Mouse (Mus musculus) forebrain, embryonic 13.5 days (tissue): ENCODE measurements at regions not wholly inside any gene's neighbourhood (a gene's known extent, or its start where the extent isn't known, plus 50 kb on each side); places are given as distances from the start of the nearest gene placed in this dataset.

Source experiments
- ATAC-seq: fragments of 200-750 bp; cut with Nextera tagmentation; 2 replicates; pipeline ENCODE4 v1.8.0; 2017
- H3K27ac ChIP-seq: fragments of 300-500 bp; sonication (generic); 2 replicates; pipeline ENCODE4 v1.5.1; 2015; ENCODE audit warnings: inconsistent platforms, mild to moderate bottlenecking, moderate library complexity
- H3K27me3 ChIP-seq: fragments of 300-500 bp; sonication (generic); 2 replicates; pipeline ENCODE4 v1.6.1; 2015; ENCODE audit warnings: mild to moderate bottlenecking, inconsistent platforms
- H3K36me3 ChIP-seq: fragments of 300-500 bp; sonication (generic); 2 replicates; pipeline ENCODE4 v1.6.1; 2015; ENCODE audit warnings: mild to moderate bottlenecking, inconsistent platforms; ENCODE audit not compliant: poor library complexity, severe bottlenecking
- H3K4me1 ChIP-seq: fragments of 300-500 bp; sonication (generic); 2 replicates; pipeline ENCODE4 v1.6.1; 2015; ENCODE audit warnings: inconsistent platforms
- H3K4me2 ChIP-seq: fragments of 300-500 bp; sonication (generic); 2 replicates; pipeline ENCODE4 v1.6.1; 2015; ENCODE audit warnings: inconsistent platforms, mild to moderate bottlenecking, moderate library complexity
- H3K4me3 ChIP-seq: fragments of 300-500 bp; sonication (generic); 2 replicates; pipeline ENCODE4 v1.5.1; 2015; ENCODE audit warnings: mild to moderate bottlenecking, inconsistent platforms
- H3K9ac ChIP-seq: fragments of 300-500 bp; sonication (generic); 2 replicates; pipeline ENCODE4 v1.6.1; 2015; ENCODE audit warnings: mild to moderate bottlenecking, inconsistent platforms
- H3K9me3 ChIP-seq: fragments of 300-500 bp; sonication (generic); replicated peaks from 2 replicates; pipeline ENCODE4 v1.6.1; 2016; ENCODE audit warnings: inconsistent platforms
- WGBS: fragments of 180-500 bp; shearing (Covaris S2); methylation state at CpG from one replicate; pipeline ENCODE4 v1.1.7; 2015; 5-methylcytosine and 5-hydroxymethylcytosine counted together

- WGBS, result 61% methylated on average over 6 of the region's 6 CpGs
- ATAC-seq, result no peak
- H3K27ac ChIP-seq, result no peak overlapping the region
These were observed 158.2 kb upstream of the Nectin1 start for GRCm38 (mm10) chr9:43585616-43586015.

GRCm38 (mm10) chr9:43593236-43593635 is 150.5 kb upstream of the Nectin1 start:
- Histone ChIP-seq H3K27me3 (no peaks in the 10 kb centered on the region), H3K9me3 (no peaks in the 10 kb centered on the region), H3K4me1 (no peaks in the 10 kb centered on the region), H3K4me3 (no peak overlapping the region), H3K36me3 (no peaks in the 10 kb centered on the region), H3K27ac (no peak overlapping the region), H3K4me2 (no peak overlapping the region), H3K9ac (no peak overlapping the region)
- WGBS, result 80% methylated on average over 6 of the region's 6 CpGs
- no peak for ATAC-seq

More at GRCm38 (mm10) chr9:43585616-43586015, 158.2 kb upstream of the Nectin1 start:
- H3K4me3 ChIP-seq, result no peak overlapping the region
- no peaks in the 10 kb centered on the region for H3K36me3 ChIP-seq
- no peaks in the 10 kb centered on the region for H3K9me3 ChIP-seq
- H3K4me2 ChIP-seq, result no peak overlapping the region
- H3K27me3 ChIP-seq, result no peaks in the 10 kb centered on the region
- H3K4me1 ChIP-seq, result no peaks in the 10 kb centered on the region
- H3K9ac ChIP-seq, result no peak overlapping the region

- ATAC-seq, result no peak
These were observed 149.0 kb upstream of the Nectin1 start for GRCm38 (mm10) chr9:43594814-43595213.

GRCm38 (mm10) chr9:43595461-43595860 is 148.3 kb upstream of the Nectin1 start:
- Histone ChIP-seq H3K27ac (no peak overlapping the region), H3K27me3 (no peaks in the 10 kb centered on the region), H3K4me1 (no peaks in the 10 kb centered on the region), H3K4me2 (no peak overlapping the region), H3K9me3 (no peaks in the 10 kb centered on the region), H3K36me3 (no peaks in the 10 kb centered on the region), H3K4me3 (no peak overlapping the region), H3K9ac (no peak overlapping the region)
- ATAC-seq, result no peak
- WGBS, result 75% methylated on average over 4 of the region's 4 CpGs

More at GRCm38 (mm10) chr9:43594814-43595213, 149.0 kb upstream of the Nectin1 start:
- Histone ChIP-seq H3K4me3 (no peak overlapping the region), H3K27me3 (no peaks in the 10 kb centered on the region), H3K27ac (no peak overlapping the region), H3K4me2 (no peak overlapping the region), H3K9ac (no peak overlapping the region), H3K4me1 (no peaks in the 10 kb centered on the region), H3K36me3 (no peaks in the 10 kb centered on the region), H3K9me3 (no peaks in the 10 kb centered on the region)
- WGBS, result 79% methylated on average over 3 of the region's 3 CpGs

- no peak overlapping the region for H3K4me3 ChIP-seq
- 72% methylated on average over 2 of the region's 2 CpGs for WGBS
- no peaks in the 10 kb centered on the region for H3K9me3 ChIP-seq
- no peaks in the 10 kb centered on the region for H3K27me3 ChIP-seq
- no peaks in the 10 kb centered on the region for H3K36me3 ChIP-seq
- no peak for ATAC-seq
- no peak overlapping the region for H3K4me2 ChIP-seq
- H3K9ac ChIP-seq, result no peak overlapping the region
- no peaks in the 10 kb centered on the region for H3K4me1 ChIP-seq
- no peak overlapping the region for H3K27ac ChIP-seq
These were observed 143.4 kb upstream of the Nectin1 start for GRCm38 (mm10) chr9:43600396-43600795.

- WGBS, result 24% methylated on average over 12 of the region's 12 CpGs
- no peak for ATAC-seq
- Histone ChIP-seq H3K9me3 (no peaks in the 10 kb centered on the region), H3K4me1 (no peaks in the 10 kb centered on the region), H3K4me3 (no peak overlapping the region), H3K36me3 (no peaks in the 10 kb centered on the region), H3K27me3 (no peaks in the 10 kb centered on the region), H3K27ac (no peak overlapping the region), H3K9ac (no peak overlapping the region), H3K4me2 (no peak overlapping the region)
These were observed 126.2 kb upstream of the Nectin1 start for GRCm38 (mm10) chr9:43617632-43618031.

GRCm38 (mm10) chr9:43627558-43627957 is 116.2 kb upstream of the Nectin1 start:
- ATAC-seq, result no peak
- no peaks in the 10 kb centered on the region for H3K4me1 ChIP-seq
- 84% methylated on average over 4 of the region's 4 CpGs for WGBS

GRCm38 (mm10) chr9:43628786-43629185 is 115.0 kb upstream of the Nectin1 start:
- 49% methylated on average over 11 of the region's 11 CpGs for WGBS
- Histone ChIP-seq H3K4me2 (no peak overlapping the region), H3K4me1 (no peaks in the 10 kb centered on the region), H3K36me3 (no peaks in the 10 kb centered on the region), H3K27me3 (0 out of 2 replicates have a peak, but pooled peaks cover 3% of the 10 kb centered on the region), H3K9ac (no peak overlapping the region), H3K27ac (no peak overlapping the region), H3K4me3 (no peak overlapping the region), H3K9me3 (no peaks in the 10 kb centered on the region)
- no peak for ATAC-seq

More at GRCm38 (mm10) chr9:43627558-43627957, 116.2 kb upstream of the Nectin1 start:
- 0 out of 2 replicates have a peak, but pooled peaks cover 3% of the 10 kb centered on the region for H3K27me3 ChIP-seq
- H3K4me3 ChIP-seq, result no peak overlapping the region
- no peak overlapping the region for H3K4me2 ChIP-seq
- no peak overlapping the region for H3K9ac ChIP-seq
- no peaks in the 10 kb centered on the region for H3K36me3 ChIP-seq
- no peak overlapping the region for H3K27ac ChIP-seq
- H3K9me3 ChIP-seq, result no peaks in the 10 kb centered on the region

- H3K9ac ChIP-seq, result no peak overlapping the region
- H3K4me3 ChIP-seq, result no peak overlapping the region
- no peaks in the 10 kb centered on the region for H3K36me3 ChIP-seq
- no peaks in the 10 kb centered on the region for H3K9me3 ChIP-seq
- no peaks in the 10 kb centered on the region for H3K27me3 ChIP-seq
- H3K4me2 ChIP-seq, result no peak overlapping the region
- H3K27ac ChIP-seq, result no peak overlapping the region
- no peaks in the 10 kb centered on the region for H3K4me1 ChIP-seq
- 86% methylated on average over 11 of the region's 11 CpGs for WGBS
- no peak for ATAC-seq
These were observed 107.3 kb upstream of the Nectin1 start for GRCm38 (mm10) chr9:43636372-43636965.

GRCm38 (mm10) chr9:43658186-43658585 is 85.6 kb upstream of the Nectin1 start:
- no peak for ATAC-seq
- WGBS, result 69% methylated on average over 3 of the region's 3 CpGs

GRCm38 (mm10) chr9:43659237-43659636 is 84.5 kb upstream of the Nectin1 start:
- Histone ChIP-seq H3K27me3 (no peaks in the 10 kb centered on the region), H3K4me3 (no peak overlapping the region), H3K9me3 (no peaks in the 10 kb centered on the region), H3K4me2 (no peak overlapping the region), H3K27ac (no peak overlapping the region), H3K4me1 (peaks cover 17% of the 10 kb centered on the region; the same call in 1 of the 2 replicates), H3K36me3 (no peaks in the 10 kb centered on the region), H3K9ac (no peak overlapping the region)
- ATAC-seq, result no peak
- 78% methylated on average over 6 of the region's 6 CpGs for WGBS

More at GRCm38 (mm10) chr9:43658186-43658585, 85.6 kb upstream of the Nectin1 start:
- no peaks in the 10 kb centered on the region for H3K36me3 ChIP-seq
- peaks cover 17% of the 10 kb centered on the region; the same call in 1 of the 2 replicates for H3K4me1 ChIP-seq
- H3K27ac ChIP-seq, result no peak overlapping the region
- H3K4me2 ChIP-seq, result no peak overlapping the region
- no peaks in the 10 kb centered on the region for H3K27me3 ChIP-seq
- H3K9ac ChIP-seq, result no peak overlapping the region
- H3K9me3 ChIP-seq, result no peaks in the 10 kb centered on the region
- H3K4me3 ChIP-seq, result no peak overlapping the region

GRCm38 (mm10) chr9:43660151-43660550 is 83.6 kb upstream of the Nectin1 start:
- H3K27me3 ChIP-seq, result no peaks in the 10 kb centered on the region
- ATAC-seq, result no peak
- H3K36me3 ChIP-seq, result no peaks in the 10 kb centered on the region
- WGBS, result 80% methylated on average over 5 of the region's 5 CpGs
- H3K9me3 ChIP-seq, result no peaks in the 10 kb centered on the region
- no peak overlapping the region for H3K27ac ChIP-seq
- H3K4me3 ChIP-seq, result no peak overlapping the region
- peaks cover 17% of the 10 kb centered on the region; the same call in 1 of the 2 replicates for H3K4me1 ChIP-seq
- no peak overlapping the region for H3K4me2 ChIP-seq
- no peak overlapping the region for H3K9ac ChIP-seq
